Mouse (Mus musculus): ENCODE results near the gene Hist1h2bj. TPM values are rescaled to one million over a fixed set of nuclear protein-coding genes. Genes with fewer than 3 reads are reported as not detected.
"Not testable (repeated sequence)": the region's sequence is repeated elsewhere in the genome, so short reads cannot be mapped to it uniquely, and the experiment has no call there.

The Hist1h2bj gene
- 2.2 and 2.5 TPM in 2 replicates for polyA plus RNA-seq (2015; fragmentation: Nextera tagmentation; extraction: Ambion mirVana)

GRCm38 (mm10) chr13:22042568-22043502 lies at the start of gene Hist1h2bj, which contains the start of gene Hist1h2ag:
TSS of gene Hist1h2bj (plus strand) at chr13:22043214.
TSS of gene Hist1h2ag (minus strand) at chr13:22042944.
- H3K9me3 ChIP-seq (ENCODE audit: control insufficient read depth, low read length); H3K36me3 ChIP-seq (ENCODE audit: control insufficient read depth, insufficient read depth, low read length); H3K27me3 ChIP-seq (replicated peaks; ENCODE audit: control insufficient read depth, insufficient read depth, low read length): not testable (repeated sequence)
- H3K27ac ChIP-seq (ENCODE audit: low read depth, low read length), result peak within 1 kb of the TSS; percentile 73
- H3K4me1 ChIP-seq (ENCODE audit: control insufficient read depth, insufficient read depth, low read depth, low read length), result peaks cover 15% of the 10 kb centered on the region
- H3K4me3 ChIP-seq (ENCODE audit: low read length), result peak within 1 kb of the TSS; percentile 44
- peak within 1 kb of the TSS; percentile 73 for H3K4me2 ChIP-seq (ENCODE audit: low read length)
- peak within 1 kb of the TSS; percentile 55 for H3K9ac ChIP-seq (ENCODE audit: low read depth, low read length)
- WGBS, result under 1% methylated on average over 33 of the region's 80 CpGs
- ATAC-seq, result peak; percentile 96

- 4% methylated on average over 22 of the region's 22 CpGs for WGBS
- no peak for ATAC-seq
- no peaks in the 10 kb centered on the region for H3K36me3 ChIP-seq (ENCODE audit: control insufficient read depth, insufficient read depth, low read length)
- H3K4me2 ChIP-seq (ENCODE audit: low read length), result no peak overlapping the region
- no peak overlapping the region for H3K27ac ChIP-seq (ENCODE audit: low read depth, low read length)
- H3K9me3 ChIP-seq (ENCODE audit: control insufficient read depth, low read length), result peaks cover 10% of the 10 kb centered on the region
- H3K4me3 ChIP-seq (ENCODE audit: low read length), result no peak overlapping the region
- H3K9ac ChIP-seq (ENCODE audit: low read depth, low read length), result no peak overlapping the region
- H3K4me1 ChIP-seq (ENCODE audit: control insufficient read depth, insufficient read depth, low read depth, low read length), result no peaks in the 10 kb centered on the region
- H3K27me3 ChIP-seq (replicated peaks; ENCODE audit: control insufficient read depth, insufficient read depth, low read length), result peaks cover 42% of the 10 kb centered on the region
Observed at GRCm38 (mm10) chr13:21993957-21994738, 48.9 kb upstream of the Hist1h2bj start.

- peak overlapping the region; percentile 24 for H3K4me3 ChIP-seq (ENCODE audit: low read length)
- H3K9me3 ChIP-seq (ENCODE audit: control insufficient read depth, low read length), result peaks cover 10% of the 10 kb centered on the region
- peak overlapping the region; percentile 48 for H3K4me2 ChIP-seq (ENCODE audit: low read length)
- no peak overlapping the region for H3K9ac ChIP-seq (ENCODE audit: low read depth, low read length)
- no peaks in the 10 kb centered on the region for H3K36me3 ChIP-seq (ENCODE audit: control insufficient read depth, insufficient read depth, low read length)
- H3K27me3 ChIP-seq (replicated peaks; ENCODE audit: control insufficient read depth, insufficient read depth, low read length), result peaks cover 49% of the 10 kb centered on the region
- WGBS, result 4% methylated on average over 8 of the region's 8 CpGs
- no peak for ATAC-seq
- H3K4me1 ChIP-seq (ENCODE audit: control insufficient read depth, insufficient read depth, low read depth, low read length), result no peaks in the 10 kb centered on the region
- no peak overlapping the region for H3K27ac ChIP-seq (ENCODE audit: low read depth, low read length)
Observed at GRCm38 (mm10) chr13:21994896-21995295, 48.1 kb upstream of the Hist1h2bj start.

- WGBS, result under 1% methylated on average over 21 of the region's 21 CpGs
- no peak overlapping the region for H3K9ac ChIP-seq (ENCODE audit: low read depth, low read length)
- ATAC-seq, result 0 out of 2 replicates have a peak, but pooled peaks have one; percentile 52
- H3K4me1 ChIP-seq (ENCODE audit: control insufficient read depth, insufficient read depth, low read depth, low read length), result no peaks in the 10 kb centered on the region
- H3K4me2 ChIP-seq (ENCODE audit: low read length), result peak overlapping the region; percentile 48
- no peak overlapping the region for H3K27ac ChIP-seq (ENCODE audit: low read depth, low read length)
- H3K36me3 ChIP-seq (ENCODE audit: control insufficient read depth, insufficient read depth, low read length), result no peaks in the 10 kb centered on the region
- H3K4me3 ChIP-seq (ENCODE audit: low read length), result peak overlapping the region; percentile 24
- peaks cover 54% of the 10 kb centered on the region for H3K27me3 ChIP-seq (replicated peaks; ENCODE audit: control insufficient read depth, insufficient read depth, low read length)
- peaks cover 10% of the 10 kb centered on the region for H3K9me3 ChIP-seq (ENCODE audit: control insufficient read depth, low read length)
Observed at GRCm38 (mm10) chr13:21995331-21995914, 47.6 kb upstream of the Hist1h2bj start.

- H3K36me3 ChIP-seq (ENCODE audit: control insufficient read depth, insufficient read depth, low read length), result no peaks in the 10 kb centered on the region
- under 1% methylated on average over 12 of the region's 12 CpGs for WGBS
- H3K9me3 ChIP-seq (ENCODE audit: control insufficient read depth, low read length), result peaks cover 5% of the 10 kb centered on the region
- peak overlapping the region; percentile 48 for H3K4me2 ChIP-seq (ENCODE audit: low read length)
- H3K4me1 ChIP-seq (ENCODE audit: control insufficient read depth, insufficient read depth, low read depth, low read length), result no peaks in the 10 kb centered on the region
- no peak overlapping the region for H3K9ac ChIP-seq (ENCODE audit: low read depth, low read length)
- no peak for ATAC-seq
- H3K27me3 ChIP-seq (replicated peaks; ENCODE audit: control insufficient read depth, insufficient read depth, low read length), result peaks cover 60% of the 10 kb centered on the region
- peak overlapping the region; percentile 4 for H3K4me3 ChIP-seq (ENCODE audit: low read length)
- no peak overlapping the region for H3K27ac ChIP-seq (ENCODE audit: low read depth, low read length)
Observed at GRCm38 (mm10) chr13:21996101-21996839, 46.7 kb upstream of the Hist1h2bj start.

- Histone ChIP-seq H3K27me3 (replicated peaks; ENCODE audit: control insufficient read depth, insufficient read depth, low read length) (peaks cover 65% of the 10 kb centered on the region), H3K4me1 (ENCODE audit: control insufficient read depth, insufficient read depth, low read depth, low read length) (no peaks in the 10 kb centered on the region), H3K9me3 (ENCODE audit: control insufficient read depth, low read length) (peaks cover 3% of the 10 kb centered on the region; the same call in 1 of the 2 replicates), H3K9ac (ENCODE audit: low read depth, low read length) (no peak overlapping the region), H3K27ac (ENCODE audit: low read depth, low read length) (no peak overlapping the region), H3K36me3 (ENCODE audit: control insufficient read depth, insufficient read depth, low read length) (no peaks in the 10 kb centered on the region), H3K4me3 (ENCODE audit: low read length) (peak overlapping the region; percentile 4; the same call in 1 of the 2 replicates), H3K4me2 (ENCODE audit: low read length) (peak overlapping the region; percentile 27)
- no peak for ATAC-seq
- under 1% methylated on average over 13 of the region's 13 CpGs for WGBS
Observed at GRCm38 (mm10) chr13:21996840-21997185, 46.2 kb upstream of the Hist1h2bj start.

- Histone ChIP-seq H3K9ac (ENCODE audit: low read depth, low read length) (no peak overlapping the region), H3K4me1 (ENCODE audit: control insufficient read depth, insufficient read depth, low read depth, low read length) (no peaks in the 10 kb centered on the region), H3K27me3 (replicated peaks; ENCODE audit: control insufficient read depth, insufficient read depth, low read length) (peaks cover 70% of the 10 kb centered on the region), H3K36me3 (ENCODE audit: control insufficient read depth, insufficient read depth, low read length) (no peaks in the 10 kb centered on the region), H3K9me3 (ENCODE audit: control insufficient read depth, low read length) (peaks cover 3% of the 10 kb centered on the region; the same call in 1 of the 2 replicates), H3K27ac (ENCODE audit: low read depth, low read length) (no peak overlapping the region), H3K4me3 (ENCODE audit: low read length) (peak overlapping the region; percentile 5; the same call in 1 of the 2 replicates), H3K4me2 (ENCODE audit: low read length) (peak overlapping the region; percentile 27)
- ATAC-seq, result no peak
- WGBS, result 2% methylated on average over 21 of the region's 21 CpGs
Observed at GRCm38 (mm10) chr13:21997201-21997820, 45.7 kb upstream of the Hist1h2bj start.

- ATAC-seq, result no peak
- Histone ChIP-seq H3K4me2 (ENCODE audit: low read length) (no peak overlapping the region), H3K4me1 (ENCODE audit: control insufficient read depth, insufficient read depth, low read depth, low read length) (no peaks in the 10 kb centered on the region), H3K4me3 (ENCODE audit: low read length) (no peak overlapping the region), H3K27me3 (replicated peaks; ENCODE audit: control insufficient read depth, insufficient read depth, low read length) (peaks cover 75% of the 10 kb centered on the region), H3K9ac (ENCODE audit: low read depth, low read length) (no peak overlapping the region), H3K9me3 (ENCODE audit: control insufficient read depth, low read length) (peaks cover 3% of the 10 kb centered on the region; the same call in 1 of the 2 replicates), H3K36me3 (ENCODE audit: control insufficient read depth, insufficient read depth, low read length) (no peaks in the 10 kb centered on the region), H3K27ac (ENCODE audit: low read depth, low read length) (no peak overlapping the region)
- WGBS, result 10% methylated on average over 4 of the region's 4 CpGs
Observed at GRCm38 (mm10) chr13:21997821-21998220, 45.2 kb upstream of the Hist1h2bj start.
